Mouse (Mus musculus) MEL (cell line): ENCODE results near the gene Man2c1. TPM values are rescaled to one million over a fixed set of nuclear protein-coding genes. Genes with fewer than 3 reads are reported as not detected.

ENCODE experiments used
- DNase-seq: peaks from one replicate; pipeline ENCODE4 v3.0.0; 2011; ENCODE audit warnings: low read depth, low spot score
- H3K27ac ChIP-seq: 2 replicates; pipeline ENCODE4 v1.5.1; 2012; ENCODE audit warnings: low read depth, mild to moderate bottlenecking, control low read depth, low read length, moderate library complexity; ENCODE audit not compliant: control insufficient read depth
- H3K27me3 ChIP-seq, 2 experiments: fragments of 150-350 bp in 1 of 2; sonication (generic) in 1 of 2; 2 replicates each; pipeline ENCODE4 v1.6.1; 2012; ENCODE audit warnings: low read length in 2 of 2, mild to moderate bottlenecking in 2 of 2, improper control_type of control experiment in 1 of 2, moderate library complexity in 1 of 2; ENCODE audit not compliant: insufficient read depth in 2 of 2, control insufficient read depth in 1 of 2
- H3K36me3 ChIP-seq, 2 experiments: 2 replicates each; pipeline ENCODE4 v1.6.1; 2012 to 2014; ENCODE audit warnings: low read length in 2 of 2, improper control_type of control experiment in 1 of 2, inconsistent platforms in 1 of 2, mild to moderate bottlenecking in 1 of 2; ENCODE audit not compliant: insufficient read depth in 2 of 2, control insufficient read depth in 1 of 2
- H3K4me1 ChIP-seq, 2 experiments: fragments of 150-350 bp in 1 of 2; sonication (generic) in 1 of 2; 2 replicates each; pipeline ENCODE4 v1.6.1; 2012; ENCODE audit warnings: low read length in 2 of 2, improper control_type of control experiment in 1 of 2, mild to moderate bottlenecking in 1 of 2; ENCODE audit not compliant: insufficient read depth in 2 of 2, control insufficient read depth in 1 of 2
- H3K4me3 ChIP-seq, 2 experiments: fragments of 150-350 bp in 1 of 2; sonication (generic) in 1 of 2; 2 replicates each; pipeline ENCODE4 v1.5.1; 2012; ENCODE audit warnings: low read depth in 2 of 2, low read length in 2 of 2, mild to moderate bottlenecking in 2 of 2, moderate library complexity in 2 of 2, control low read depth in 1 of 2, improper control_type of control experiment in 1 of 2; ENCODE audit not compliant: control insufficient read depth in 1 of 2, insufficient read depth in 1 of 2
- H3K79me2 ChIP-seq: 2 replicates; pipeline ENCODE4 v1.6.1; 2012; ENCODE audit warnings: mild to moderate bottlenecking, low read length, moderate library complexity; ENCODE audit not compliant: control insufficient read depth, poor library complexity, insufficient read depth
- H3K9ac ChIP-seq: 2 replicates; pipeline ENCODE4 v1.6.1; 2012; ENCODE audit warnings: low read depth, mild to moderate bottlenecking, control low read depth, low read length, moderate library complexity; ENCODE audit not compliant: control insufficient read depth, poor library complexity, severe bottlenecking
- H3K9me3 ChIP-seq: fragments of 150-350 bp; sonication (generic); replicated peaks from 2 replicates; pipeline ENCODE4 v1.6.1; 2012; ENCODE audit warnings: mild to moderate bottlenecking, low read length, improper control_type of control experiment, moderate library complexity; ENCODE audit not compliant: insufficient read depth
- CHD1 ChIP-seq: IDR thresholded peaks from 2 replicates; pipeline ENCODE4 v1.6.1; 2012; ENCODE audit warnings: low read depth, mild to moderate bottlenecking, inconsistent platforms, low read length, improper control_type of control experiment
- CHD2 ChIP-seq: IDR thresholded peaks from 2 replicates; pipeline ENCODE4 v1.6.1; 2011; ENCODE audit warnings: low read length, improper control_type of control experiment
- CTCF ChIP-seq, 3 experiments: IDR thresholded peaks in 2 of 3; conservative IDR thresholded peaks in 1 of 3; 2 replicates each; pipeline ENCODE4 v1.5.1; 2011 to 2012; ENCODE audit warnings: low read length in 3 of 3, low read depth in 2 of 3, mild to moderate bottlenecking in 2 of 3, improper control_type of control experiment in 1 of 3, inconsistent platforms in 1 of 3, mixed read lengths in 1 of 3, moderate library complexity in 1 of 3; ENCODE audit not compliant: control insufficient read depth in 1 of 3, insufficient read depth in 1 of 3, poor library complexity in 1 of 3, severe bottlenecking in 1 of 3
- E2F4 ChIP-seq: IDR thresholded peaks from 2 replicates; pipeline ENCODE4 v1.6.1; 2011; ENCODE audit warnings: low read depth, low read length, improper control_type of control experiment, borderline replicate concordance
- EP300 ChIP-seq, 2 experiments: IDR thresholded peaks; 2 replicates each; pipeline ENCODE4 v1.6.1; 2011; ENCODE audit warnings: improper control_type of control experiment in 2 of 2, low read length in 2 of 2, low read depth in 1 of 2, mild to moderate bottlenecking in 1 of 2
- ETS1 ChIP-seq: IDR thresholded peaks from 2 replicates; pipeline ENCODE4 v1.6.1; 2012; ENCODE audit warnings: low read depth, mild to moderate bottlenecking, inconsistent platforms, low read length, improper control_type of control experiment, moderate library complexity
- GABPA ChIP-seq: IDR thresholded peaks from 2 replicates; pipeline ENCODE4 v1.6.1; 2012; ENCODE audit warnings: low read depth, mild to moderate bottlenecking, inconsistent platforms, low read length, improper control_type of control experiment, moderate library complexity
- GATA1 ChIP-seq: IDR thresholded peaks from 2 replicates; pipeline ENCODE4 v1.6.1; 2011; ENCODE audit warnings: low read depth, low read length, improper control_type of control experiment
- HCFC1 ChIP-seq: IDR thresholded peaks from 2 replicates; pipeline ENCODE4 v1.6.1; 2012; ENCODE audit warnings: low read depth, mild to moderate bottlenecking, inconsistent platforms, low read length, improper control_type of control experiment, moderate library complexity
- JUND ChIP-seq: IDR thresholded peaks from 2 replicates; pipeline ENCODE4 v1.6.1; 2011; ENCODE audit warnings: low read depth, mild to moderate bottlenecking, improper control_type of control experiment, low read length
- KAT2A ChIP-seq: conservative IDR thresholded peaks from 2 replicates; pipeline ENCODE4 v1.6.1; 2012; ENCODE audit warnings: low read depth, low read length, improper control_type of control experiment, inconsistent platforms
- MAFK ChIP-seq: IDR thresholded peaks from 2 replicates; pipeline ENCODE4 v1.6.1; 2011; ENCODE audit warnings: low read depth, mild to moderate bottlenecking, low read length, improper control_type of control experiment, borderline replicate concordance
- MAX ChIP-seq: IDR thresholded peaks from 2 replicates; pipeline ENCODE4 v1.6.1; 2011; ENCODE audit warnings: low read length, improper control_type of control experiment
- MAZ ChIP-seq: IDR thresholded peaks from 2 replicates; pipeline ENCODE4 v1.6.1; 2012; ENCODE audit warnings: low read depth, mild to moderate bottlenecking, inconsistent platforms, low read length, improper control_type of control experiment
- MEF2A ChIP-seq: IDR thresholded peaks from 2 replicates; pipeline ENCODE4 v1.6.1; 2014; ENCODE audit warnings: low read depth, mild to moderate bottlenecking, inconsistent platforms, low read length, improper control_type of control experiment; ENCODE audit not compliant: poor library complexity, insufficient replicate concordance, severe bottlenecking; ENCODE audit errors: extremely low read depth
- MXI1 ChIP-seq: IDR thresholded peaks from 2 replicates; pipeline ENCODE4 v1.6.1; 2011; ENCODE audit warnings: mild to moderate bottlenecking, low read depth, low read length, improper control_type of control experiment
- MYB ChIP-seq: IDR thresholded peaks from 2 replicates; pipeline ENCODE4 v1.6.1; 2011; ENCODE audit warnings: mild to moderate bottlenecking, low read depth, low read length, improper control_type of control experiment
- MYC ChIP-seq: IDR thresholded peaks from 2 replicates; pipeline ENCODE4 v1.6.1; 2011; ENCODE audit warnings: low read depth, mild to moderate bottlenecking, low read length, improper control_type of control experiment, moderate library complexity
- NELFE ChIP-seq: IDR thresholded peaks from 2 replicates; pipeline ENCODE4 v1.6.1; 2011; ENCODE audit warnings: low read depth, low read length, improper control_type of control experiment
- NRF1 ChIP-seq: IDR thresholded peaks from 2 replicates; pipeline ENCODE4 v1.6.1; 2014; ENCODE audit warnings: low read depth, mild to moderate bottlenecking, inconsistent platforms, low read length, improper control_type of control experiment, moderate library complexity; ENCODE audit not compliant: poor library complexity, insufficient read depth, severe bottlenecking
- POLR2A ChIP-seq, 2 experiments: IDR thresholded peaks; 2 replicates each; pipeline ENCODE4 v1.6.1; 2011 to 2012; ENCODE audit warnings: low read length in 2 of 2, mild to moderate bottlenecking in 2 of 2, control low read depth in 1 of 2, improper control_type of control experiment in 1 of 2, low read depth in 1 of 2, moderate library complexity in 1 of 2; ENCODE audit not compliant: control insufficient read depth in 1 of 2, insufficient read depth in 1 of 2, poor library complexity in 1 of 2
- POLR2AphosphoS2 ChIP-seq: IDR thresholded peaks from 2 replicates; pipeline ENCODE4 v1.6.1; 2011; ENCODE audit warnings: low read length, improper control_type of control experiment
- POLR2AphosphoS5 ChIP-seq: IDR thresholded peaks from 2 replicates; pipeline ENCODE4 v1.6.1; 2012; ENCODE audit warnings: low read depth, borderline replicate concordance, mild to moderate bottlenecking, inconsistent platforms, low read length, moderate library complexity, mixed read lengths
- RAD21 ChIP-seq: IDR thresholded peaks from 2 replicates; pipeline ENCODE4 v1.6.1; 2011; ENCODE audit warnings: mild to moderate bottlenecking, low read depth, low read length, improper control_type of control experiment
- RCOR1 ChIP-seq: IDR thresholded peaks from 2 replicates; pipeline ENCODE4 v1.6.1; 2012; ENCODE audit warnings: low read depth, mild to moderate bottlenecking, inconsistent platforms, low read length, improper control_type of control experiment
- SIN3A ChIP-seq: IDR thresholded peaks from 2 replicates; pipeline ENCODE4 v1.6.1; 2012; ENCODE audit warnings: low read length, improper control_type of control experiment, inconsistent platforms
- SMC3 ChIP-seq: IDR thresholded peaks from 2 replicates; pipeline ENCODE4 v1.6.1; 2011; ENCODE audit warnings: low read depth, low read length, improper control_type of control experiment
- TAL1 ChIP-seq: IDR thresholded peaks from 2 replicates; pipeline ENCODE4 v1.6.1; 2012; ENCODE audit warnings: mild to moderate bottlenecking, inconsistent platforms, low read length, moderate library complexity, mixed read lengths
- TBP ChIP-seq: IDR thresholded peaks from 2 replicates; pipeline ENCODE4 v1.8.0; 2011; ENCODE audit warnings: low read depth, low read length, improper control_type of control experiment
- TCF12 ChIP-seq: IDR thresholded peaks from 2 replicates; pipeline ENCODE4 v1.6.1; 2014; ENCODE audit warnings: low read depth, mild to moderate bottlenecking, inconsistent platforms, low read length, improper control_type of control experiment, moderate library complexity
- UBTF ChIP-seq: IDR thresholded peaks from 2 replicates; pipeline ENCODE4 v1.6.1; 2012; ENCODE audit warnings: low read depth, mild to moderate bottlenecking, inconsistent platforms, low read length, improper control_type of control experiment, moderate library complexity, borderline replicate concordance; ENCODE audit not compliant: insufficient read depth
- USF1 ChIP-seq: IDR thresholded peaks from 2 replicates; pipeline ENCODE4 v1.6.1; 2014; ENCODE audit warnings: low read depth, mild to moderate bottlenecking, inconsistent platforms, low read length, improper control_type of control experiment, moderate library complexity
- ZC3H11A ChIP-seq: IDR thresholded peaks from 2 replicates; pipeline ENCODE4 v1.6.1; 2012; ENCODE audit warnings: low read depth, mild to moderate bottlenecking, inconsistent platforms, low read length, improper control_type of control experiment
- ZKSCAN1 ChIP-seq: IDR thresholded peaks from 2 replicates; pipeline ENCODE4 v1.6.1; 2012; ENCODE audit warnings: low read depth, mild to moderate bottlenecking, inconsistent platforms, low read length, improper control_type of control experiment, moderate library complexity
- ZMIZ1 ChIP-seq: IDR thresholded peaks from 2 replicates; pipeline ENCODE4 v1.6.1; 2012; ENCODE audit warnings: low read depth, mild to moderate bottlenecking, inconsistent platforms, low read length, improper control_type of control experiment, moderate library complexity
- ZNF384 ChIP-seq: IDR thresholded peaks from 2 replicates; pipeline ENCODE4 v1.6.1; 2012; ENCODE audit warnings: low read depth, mild to moderate bottlenecking, inconsistent platforms, low read length, improper control_type of control experiment
- polyA plus RNA-seq, 2 experiments: library from polyadenylated mRNA; stranded (reverse) in 1 of 2; unstranded in 1 of 2; fragments of >175 nt in 1 of 2; fragments of >200 nt in 1 of 2; gene quantifications; 2 replicates each; pipeline versions ENCODE4 v1.2.1 to v1.2.4; 2012; ENCODE audit warnings: low replicate concordance in 2 of 2, low read depth in 1 of 2; ENCODE audit not compliant: insufficient read length in 2 of 2, insufficient read depth in 1 of 2, missing spikeins in 1 of 2
- total RNA-seq: library from RNA; depleted of rRNA; stranded (reverse); fragments of 300-350 nt; gene quantifications from 2 replicates; pipeline ENCODE4 v1.2.3, GENCODE M21; 2012

Gene Man2c1
- total and polyA plus RNA-seq, 3 experiments: 32.2 to 73.7 TPM; not detected in 1

DNA sequence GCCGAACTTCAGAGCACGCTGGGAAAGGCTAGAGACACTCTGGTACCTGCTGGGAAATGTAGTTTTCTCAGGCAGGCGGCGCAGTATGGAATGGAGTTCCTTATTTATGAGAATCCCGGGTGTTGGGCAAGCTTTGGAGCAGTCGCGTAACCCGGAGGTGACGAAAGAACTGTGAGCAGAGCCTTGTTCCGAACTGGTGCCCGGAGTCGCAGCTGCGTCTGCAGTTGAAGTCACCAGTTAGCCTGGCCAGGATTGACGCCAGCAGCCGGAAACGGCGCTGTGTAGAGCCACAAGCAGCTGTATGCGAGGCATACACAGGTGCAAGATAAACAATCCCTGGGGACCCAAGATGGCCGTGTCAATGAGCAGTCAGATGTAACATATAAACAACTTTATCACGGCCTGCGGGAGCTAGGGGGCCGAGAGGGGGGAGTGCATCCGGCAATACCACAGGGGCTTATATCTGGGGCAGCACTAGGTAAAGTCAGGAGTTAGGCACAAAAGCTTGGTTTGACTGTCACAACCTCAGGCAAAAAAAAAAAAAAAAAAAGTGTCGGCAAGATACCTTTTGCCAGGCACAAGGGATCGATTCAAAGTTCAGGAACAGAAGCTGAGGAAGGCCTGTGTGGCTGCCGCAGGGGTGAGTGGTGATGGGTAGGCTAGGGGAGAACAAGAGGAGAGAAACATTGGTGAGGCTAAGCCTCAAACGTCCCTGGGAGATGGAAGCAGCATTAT lies 17.8 kb downstream of the Man2c1 start, which contains the start of gene Neil1:
Neil1 (minus strand) TSS at position 162 of the 735 bp plus-strand sequence.
- no peaks in the 10 kb centered on the region; a peak in 1 of 4 replicates for H3K4me1 ChIP-seq
- no peaks in the 10 kb centered on the region for H3K9me3 ChIP-seq
- peak within 1 kb of the TSS; percentile 67 for H3K9ac ChIP-seq
- H3K36me3 ChIP-seq: no peaks in the 10 kb centered on the region; a peak in 1 of 4 replicates
- DNase-seq: peak; percentile 93
- no peaks in the 10 kb centered on the region for H3K27me3 ChIP-seq
- peak within 1 kb of the TSS; percentile 60 to 67 for H3K4me3 ChIP-seq
- H3K27ac ChIP-seq: peak within 1 kb of the TSS; percentile 66
- H3K79me2 ChIP-seq: no peaks in the 10 kb centered on the region; the same call in 1 of the 2 replicates
- no peak for TF ChIP-seq MEF2A
- TF ChIP-seq CHD1: no peak
- peak; percentile 88 for TF ChIP-seq ETS1
- no peak for TF ChIP-seq CHD2
- peak; percentile 40; the same call in 1 of the 2 replicates for TF ChIP-seq POLR2AphosphoS5
- no peak for TF ChIP-seq RAD21
- no peak for TF ChIP-seq MAFK
- peak; percentile 97 for TF ChIP-seq HCFC1
- no peak for TF ChIP-seq UBTF
- peak; percentile 78 for TF ChIP-seq TCF12
- TF ChIP-seq SIN3A: peak; percentile 96
- no peak for TF ChIP-seq JUND
- peak; percentile 73 for TF ChIP-seq POLR2AphosphoS2
- no peak for TF ChIP-seq E2F4
- TF ChIP-seq ZKSCAN1: no peak; the same call in 1 of the 2 replicates
- peak; percentile 57 for TF ChIP-seq MYC
- TF ChIP-seq POLR2A (IDR thresholded peaks at IDR 0.05; ENCODE audit: control insufficient read depth in 1 of 2, insufficient read depth in 1 of 2, low read depth in 1 of 2, low read length in 2 of 2, poor library complexity in 1 of 2): peak in 1 of 2 experiments; percentile 64; a peak in 2 of 4 replicates
- TF ChIP-seq ZMIZ1: peak; percentile 51; the same call in 1 of the 2 replicates
- TF ChIP-seq KAT2A: peak; percentile 90
- TF ChIP-seq EP300 (IDR thresholded peaks at IDR 0.05; ENCODE audit: low read depth in 1 of 2, low read length in 2 of 2): peak in 1 of 2 experiments; percentile 41; a peak in 1 of 4 replicates
- TF ChIP-seq ZC3H11A: 0 out of 2 replicates have a peak, but pooled peaks have one; percentile 6
- peak; percentile 11; the same call in 1 of the 2 replicates for TF ChIP-seq NRF1
- peak; percentile 74; the same call in 1 of the 2 replicates for TF ChIP-seq MAX
- no peak for TF ChIP-seq SMC3
- TF ChIP-seq MYB: no peak
- TF ChIP-seq MXI1: peak; percentile 69
- TF ChIP-seq CTCF (IDR thresholded peaks at IDR 0.05 in 2 of 3, conservative IDR thresholded peaks at IDR 0.05 in 1 of 3; ENCODE audit: control insufficient read depth in 1 of 3, insufficient read depth in 1 of 3, low read depth in 2 of 3, low read length in 3 of 3, poor library complexity in 1 of 3, severe bottlenecking in 1 of 3): no peak
- peak; percentile 69; the same call in 1 of the 2 replicates for TF ChIP-seq MAZ
- no peak for TF ChIP-seq GABPA
- peak; percentile 72; the same call in 1 of the 2 replicates for TF ChIP-seq NELFE
- TF ChIP-seq RCOR1: 0 out of 2 replicates have a peak, but pooled peaks have one; percentile 40
- TF ChIP-seq ZNF384: peak; percentile 84
- TF ChIP-seq GATA1: no peak
- peak; percentile 23; the same call in 1 of the 2 replicates for TF ChIP-seq TAL1
- peak; percentile 60; the same call in 1 of the 2 replicates for TF ChIP-seq TBP
- TF ChIP-seq USF1: peak; percentile 29; the same call in 1 of the 2 replicates
